Mouse (Mus musculus) limb, embryonic 11.5 days (tissue): ENCODE data around the gene Qrich2. TPM values are rescaled to one million over a fixed set of nuclear protein-coding genes. Genes with fewer than 3 reads are reported as not detected.

Experiments
- ATAC-seq: fragments of 200-750 bp; cut with Nextera tagmentation; 2 replicates; pipeline ENCODE4 v1.8.0; 2017; ENCODE audit warnings: low read depth; ENCODE audit not compliant: insufficient number of reproducible peaks, low FRiP score, low TSS enrichment
- DNase-seq: peaks from one replicate; pipeline ENCODE4 v3.0.0-alpha.2; 2015; ENCODE audit warnings: low spot score
- H3K27ac ChIP-seq: fragments of 300-500 bp; sonication (generic); replicated peaks from 2 replicates; pipeline ENCODE4 v1.5.1; 2014; ENCODE audit warnings: low read depth, mild to moderate bottlenecking, low read length
- H3K27me3 ChIP-seq: fragments of 300-500 bp; sonication (generic); 2 replicates; pipeline ENCODE4 v1.6.1; 2014; ENCODE audit warnings: mild to moderate bottlenecking, low read length, mixed read lengths; ENCODE audit not compliant: control insufficient read depth, insufficient read depth
- H3K36me3 ChIP-seq: fragments of 300-500 bp; sonication (generic); 2 replicates; pipeline ENCODE4 v1.6.1; 2014; ENCODE audit warnings: mild to moderate bottlenecking, low read length, moderate library complexity, mixed read lengths; ENCODE audit not compliant: control insufficient read depth, insufficient read depth
- H3K4me1 ChIP-seq: fragments of 300-500 bp; sonication (generic); 2 replicates; pipeline ENCODE4 v1.6.1; 2014; ENCODE audit warnings: low read length, mixed read lengths; ENCODE audit not compliant: control insufficient read depth, insufficient read depth
- H3K4me2 ChIP-seq: fragments of 300-500 bp; sonication (generic); 2 replicates; pipeline ENCODE4 v1.6.1; 2014; ENCODE audit warnings: low read depth, mild to moderate bottlenecking, moderate library complexity; ENCODE audit not compliant: severe bottlenecking
- H3K4me3 ChIP-seq: fragments of 300-500 bp; sonication (generic); 2 replicates; pipeline ENCODE4 v1.5.1; 2014; ENCODE audit warnings: low read depth, low read length
- H3K9ac ChIP-seq: fragments of 300-500 bp; sonication (generic); 2 replicates; pipeline ENCODE4 v1.6.1; 2014; ENCODE audit warnings: mild to moderate bottlenecking, low read length
- H3K9me3 ChIP-seq: fragments of 300-500 bp; sonication (generic); 2 replicates; pipeline ENCODE4 v1.6.1; 2016; ENCODE audit warnings: low read length; ENCODE audit not compliant: control insufficient read depth
- WGBS: fragments of 180-500 bp; shearing (Covaris S2); extraction: QIAGEN DNeasy Blood & Tissue Kit; methylation state at CpG from one replicate; pipeline ENCODE4 v1.1.7; 2014; 5-methylcytosine and 5-hydroxymethylcytosine counted together
- polyA plus RNA-seq: library from polyadenylated mRNA; unstranded; fragments of >200 nt; fragmentation: Nextera tagmentation; extraction: Ambion mirVana; gene quantifications from 2 replicates; pipeline ENCODE4 v1.2.1, GENCODE M21; 2014

Qrich2 gene
- 0.20 and 0.37 TPM in 2 replicates for polyA plus RNA-seq

- no peak within 1 kb of the TSS for H3K9ac ChIP-seq
- H3K36me3 ChIP-seq: peaks cover 11% of the 10 kb centered on the region
- no peak for DNase-seq
- no peak within 1 kb of the TSS for H3K4me2 ChIP-seq
- no peak for ATAC-seq
- no peak within 1 kb of the TSS for H3K4me3 ChIP-seq
- 0 out of 2 replicates have a peak, but pooled peaks cover 4% of the 10 kb centered on the region for H3K4me1 ChIP-seq
- 65% methylated on average over 20 of the region's 20 CpGs for WGBS
- no peaks in the 10 kb centered on the region for H3K27me3 ChIP-seq
- no peak within 1 kb of the TSS for H3K27ac ChIP-seq
- no peaks in the 10 kb centered on the region for H3K9me3 ChIP-seq
Measured at GRCm38 (mm10) chr11:116466141-116466540, at the start of gene Qrich2. Gene Qrich2 (minus strand): TSS chr11:116466241.

GRCm38 (mm10) chr11:116515330-116516020 is 49.4 kb upstream of the Qrich2 start:
- Histone ChIP-seq H3K4me2 (no peak overlapping the region; the same call in none of the 2 replicates), H3K9me3 (0 out of 2 replicates have a peak, but pooled peaks cover 3% of the 10 kb centered on the region), H3K4me3 (no peak overlapping the region)

DNA sequence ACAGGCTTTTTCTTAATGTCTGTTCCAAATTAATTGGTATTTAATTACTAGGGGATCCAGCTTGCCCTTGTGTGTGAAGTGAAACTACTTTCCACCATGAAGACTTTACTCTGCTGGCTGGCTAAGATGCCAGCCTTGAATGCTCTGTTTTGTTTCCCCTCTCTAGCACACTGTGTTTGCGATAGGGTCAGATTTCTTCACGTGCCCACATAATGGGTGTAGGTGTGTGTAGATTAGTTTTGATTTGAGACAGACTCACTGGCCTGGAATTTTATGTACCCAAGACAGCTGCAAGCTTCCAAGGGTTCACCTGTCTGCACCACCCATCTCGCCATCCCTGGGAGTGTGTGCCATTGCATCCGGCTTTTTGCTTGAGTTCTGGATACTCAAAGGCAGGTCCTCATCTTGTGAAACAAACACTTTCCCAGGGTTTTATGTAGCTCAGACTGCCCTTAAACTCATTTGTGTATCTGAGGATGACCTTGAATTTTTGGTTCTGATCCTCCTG is 47.5 kb upstream of the Qrich2 start:
- H3K9me3 ChIP-seq: 0 out of 2 replicates have a peak, but pooled peaks cover 3% of the 10 kb centered on the region
- no peaks in the 10 kb centered on the region for H3K36me3 ChIP-seq
- DNase-seq (no peak), ATAC-seq (no peak)
- 80% methylated on average over 4 of the region's 4 CpGs for WGBS
- H3K4me1 ChIP-seq: no peaks in the 10 kb centered on the region
- no peak overlapping the region for H3K4me2 ChIP-seq
- H3K9ac ChIP-seq: no peak overlapping the region
- peaks cover 4% of the 10 kb centered on the region; the same call in 1 of the 2 replicates for H3K27me3 ChIP-seq
- H3K4me3 ChIP-seq: no peak overlapping the region
- no peak overlapping the region for H3K27ac ChIP-seq

More at GRCm38 (mm10) chr11:116515330-116516020, 49.4 kb upstream of the Qrich2 start:
- H3K9ac ChIP-seq: no peak overlapping the region
- DNase-seq (no peak), ATAC-seq (no peak)
- WGBS: 15% methylated on average over 24 of the region's 24 CpGs
- peaks cover 4% of the 10 kb centered on the region; the same call in 1 of the 2 replicates for H3K27me3 ChIP-seq
- H3K4me1 ChIP-seq: no peaks in the 10 kb centered on the region
- no peaks in the 10 kb centered on the region for H3K36me3 ChIP-seq
- no peak overlapping the region for H3K27ac ChIP-seq

- no peak overlapping the region for H3K4me3 ChIP-seq
- ATAC-seq: no peak
Measured at GRCm38 (mm10) chr11:116512987-116513386, 46.9 kb upstream of the Qrich2 start.

DNA sequence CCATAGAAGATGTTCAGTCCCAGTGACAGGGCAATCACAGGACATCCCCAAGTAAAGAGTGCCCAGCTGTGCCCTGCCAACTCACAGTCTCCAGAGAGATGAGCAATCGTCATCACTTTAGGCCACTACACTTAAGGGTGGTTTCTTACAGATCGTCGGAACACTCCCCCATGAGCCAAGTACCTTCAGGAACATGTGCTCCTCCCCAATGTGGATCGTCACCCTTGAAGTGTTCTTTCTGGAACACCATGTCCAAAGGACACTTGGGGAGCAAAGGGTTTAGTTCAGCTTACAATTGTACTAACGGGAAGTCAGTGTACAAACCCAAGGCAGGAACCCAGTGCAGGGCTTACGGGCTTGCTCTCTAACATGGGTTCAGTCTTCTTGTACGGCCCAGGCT is 46.1 kb upstream of the Qrich2 start:
- H3K4me3 ChIP-seq: no peak overlapping the region
- H3K36me3 ChIP-seq: no peaks in the 10 kb centered on the region
- H3K9me3 ChIP-seq: 0 out of 2 replicates have a peak, but pooled peaks cover 3% of the 10 kb centered on the region
- H3K9ac ChIP-seq: no peak overlapping the region
- H3K27me3 ChIP-seq: peaks cover 4% of the 10 kb centered on the region; the same call in 1 of the 2 replicates
- ATAC-seq (no peak), DNase-seq (no peak)
- WGBS: 91% methylated on average over 7 of the region's 7 CpGs
- H3K27ac ChIP-seq: no peak overlapping the region
- no peak overlapping the region for H3K4me2 ChIP-seq
- H3K4me1 ChIP-seq: no peaks in the 10 kb centered on the region

More at GRCm38 (mm10) chr11:116512987-116513386, 46.9 kb upstream of the Qrich2 start:
- Histone ChIP-seq H3K9me3 (0 out of 2 replicates have a peak, but pooled peaks cover 3% of the 10 kb centered on the region), H3K27me3 (peaks cover 4% of the 10 kb centered on the region; the same call in 1 of the 2 replicates), H3K27ac (no peak overlapping the region), H3K4me1 (no peaks in the 10 kb centered on the region), H3K4me2 (no peak overlapping the region), H3K9ac (no peak overlapping the region), H3K36me3 (no peaks in the 10 kb centered on the region)
- 79% methylated on average over 6 of the region's 6 CpGs for WGBS
- DNase-seq: no peak

DNA sequence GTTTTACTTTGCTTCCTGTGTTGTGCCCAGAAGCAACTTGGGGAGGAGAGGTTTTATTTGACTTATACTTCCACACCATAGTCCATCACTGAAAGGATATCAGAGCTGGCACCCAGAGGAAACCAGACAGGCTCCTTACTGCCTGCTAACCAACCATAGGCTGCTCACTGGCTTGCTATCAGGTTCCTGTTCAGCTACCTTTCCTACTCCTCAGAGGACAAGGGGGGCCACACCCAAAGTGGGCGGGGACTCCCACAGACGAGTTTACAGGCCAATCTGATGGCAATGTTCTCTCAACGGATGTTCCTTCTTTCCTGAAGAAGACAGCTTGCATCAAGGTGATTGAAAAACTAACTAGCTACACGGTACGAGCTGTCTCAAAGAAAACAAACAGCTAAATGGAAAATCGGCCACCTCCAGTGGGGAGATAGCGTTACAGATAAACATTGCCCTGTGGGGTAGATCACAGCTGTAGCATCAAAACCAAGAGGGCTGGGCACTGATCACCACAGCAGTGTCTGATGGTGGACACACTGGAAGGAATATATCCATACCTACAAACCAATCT is 45.3 kb upstream of the Qrich2 start:
- Histone ChIP-seq H3K9ac (no peak overlapping the region), H3K4me3 (no peak overlapping the region), H3K4me1 (no peaks in the 10 kb centered on the region), H3K36me3 (no peaks in the 10 kb centered on the region), H3K9me3 (0 out of 2 replicates have a peak, but pooled peaks cover 3% of the 10 kb centered on the region), H3K4me2 (no peak overlapping the region), H3K27me3 (peaks cover 4% of the 10 kb centered on the region; the same call in 1 of the 2 replicates), H3K27ac (no peak overlapping the region)
- 65% methylated on average over 7 of the region's 7 CpGs for WGBS
- ATAC-seq (no peak), DNase-seq (no peak)

DNA sequence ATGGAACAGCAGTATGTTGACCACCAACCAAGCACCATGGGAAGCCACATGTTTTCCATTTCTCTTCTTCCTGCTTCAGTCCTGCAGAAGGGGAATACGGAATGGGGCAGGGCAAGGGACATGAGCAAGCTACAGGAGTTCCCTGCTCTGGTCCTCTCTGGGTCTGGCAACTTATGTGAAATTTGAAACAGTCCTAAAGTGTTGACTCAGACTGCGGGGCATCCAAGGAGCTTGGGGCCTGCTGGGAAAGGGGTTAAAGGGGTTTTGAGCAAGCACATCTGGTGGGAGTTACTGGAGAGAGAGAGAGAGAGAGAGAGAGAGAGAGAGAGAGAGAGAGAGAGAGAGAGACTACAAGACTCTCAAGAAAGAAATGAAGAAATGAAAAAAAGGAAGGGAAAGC is 42.6 kb upstream of the Qrich2 start:
- Histone ChIP-seq H3K4me3 (no peak overlapping the region), H3K27ac (0 out of 2 replicates have a peak overlapping the region, but pooled peaks have one; percentile 15), H3K9ac (no peak overlapping the region), H3K4me2 (no peak overlapping the region), H3K9me3 (0 out of 2 replicates have a peak, but pooled peaks cover 3% of the 10 kb centered on the region), H3K36me3 (no peaks in the 10 kb centered on the region), H3K27me3 (no peaks in the 10 kb centered on the region), H3K4me1 (no peaks in the 10 kb centered on the region)
- DNase-seq: no peak
- ATAC-seq: no peak
- 22% methylated on average over 2 of the region's 2 CpGs for WGBS

DNA sequence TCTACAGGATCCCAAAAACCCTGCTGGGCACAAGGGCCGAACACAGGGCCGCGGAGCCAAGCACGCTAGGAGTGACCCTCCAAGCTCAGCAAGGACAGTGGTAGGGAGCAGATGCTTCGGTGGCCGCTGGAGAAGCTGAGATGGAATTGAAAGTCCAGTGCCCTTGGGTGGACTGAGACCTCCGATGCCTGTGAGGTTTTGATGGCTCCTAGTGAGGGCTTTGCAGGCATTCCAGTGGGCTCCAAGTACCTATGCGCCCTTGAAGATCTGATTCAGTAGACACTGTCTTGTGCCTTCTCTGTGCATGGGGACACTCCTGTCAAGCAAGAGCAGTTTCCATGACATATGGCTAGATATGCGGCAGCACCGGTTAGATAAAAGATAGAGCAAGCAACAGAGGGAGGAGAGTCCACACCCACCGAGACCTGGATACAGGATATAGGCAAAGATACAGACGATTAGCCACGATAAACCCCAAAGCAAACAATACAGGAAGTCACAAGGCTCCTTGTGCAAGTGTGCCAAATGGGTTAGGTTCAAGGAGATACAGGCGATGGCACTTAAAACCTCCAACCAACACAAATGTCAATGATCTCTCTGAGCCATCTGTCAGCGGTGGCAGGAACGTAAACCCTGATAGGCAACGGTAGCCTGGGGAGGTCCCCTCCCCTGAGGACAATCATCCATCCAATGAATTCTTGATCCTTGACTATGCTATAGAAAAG is 40.3 kb upstream of the Qrich2 start:
- ATAC-seq (no peak), DNase-seq (no peak)
- no peak overlapping the region for H3K4me2 ChIP-seq
- no peak overlapping the region for H3K4me3 ChIP-seq
- H3K36me3 ChIP-seq: no peaks in the 10 kb centered on the region
- no peaks in the 10 kb centered on the region for H3K4me1 ChIP-seq
- H3K9me3 ChIP-seq: 0 out of 2 replicates have a peak, but pooled peaks cover 1% of the 10 kb centered on the region
- no peaks in the 10 kb centered on the region for H3K27me3 ChIP-seq
- WGBS: 85% methylated on average over 17 of the region's 17 CpGs
- H3K27ac ChIP-seq: no peak overlapping the region
- H3K9ac ChIP-seq: no peak overlapping the region
